Mouse (Mus musculus) forebrain, embryonic 11.5 days (tissue): ENCODE measurements around the gene Wasf3. TPM values are rescaled to one million over a fixed set of nuclear protein-coding genes. Genes with fewer than 3 reads are reported as not detected.
"Not testable (repeated sequence)": the region's sequence is repeated elsewhere in the genome, so short reads cannot be mapped to it uniquely, and the experiment has no call there.

Experiments
- ATAC-seq: fragments of 200-750 bp; cut with Nextera tagmentation; replicated peaks from 2 replicates; pipeline ENCODE4 v1.8.0; 2017; ENCODE audit warnings: moderate TSS enrichment; ENCODE audit not compliant: low FRiP score
- DNase-seq: peaks from one replicate; pipeline ENCODE4 v3.0.0-alpha.2; 2017; ENCODE audit warnings: low spot score
- H3K27ac ChIP-seq: fragments of 300-500 bp; sonication (generic); 2 replicates; pipeline ENCODE4 v1.5.1; 2014; ENCODE audit warnings: low read depth, low read length
- H3K27me3 ChIP-seq: fragments of 300-500 bp; sonication (generic); 2 replicates; pipeline ENCODE4 v1.6.1; 2014; ENCODE audit warnings: mild to moderate bottlenecking, low read length, mixed read lengths; ENCODE audit not compliant: control insufficient read depth, insufficient read depth
- H3K36me3 ChIP-seq: fragments of 300-500 bp; sonication (generic); 2 replicates; pipeline ENCODE4 v1.6.1; 2014; ENCODE audit warnings: mild to moderate bottlenecking, low read length, moderate library complexity, mixed read lengths; ENCODE audit not compliant: control insufficient read depth, insufficient read depth
- H3K4me1 ChIP-seq: fragments of 300-500 bp; sonication (generic); replicated peaks from 2 replicates; pipeline ENCODE4 v1.6.1; 2014; ENCODE audit warnings: low read length, mixed read lengths; ENCODE audit not compliant: control insufficient read depth, insufficient read depth
- H3K4me2 ChIP-seq: fragments of 300-500 bp; sonication (generic); 2 replicates; pipeline ENCODE4 v1.6.1; 2014; ENCODE audit warnings: low read depth, mild to moderate bottlenecking, low read length, moderate library complexity, mixed read lengths; ENCODE audit not compliant: severe bottlenecking
- H3K4me3 ChIP-seq: fragments of 300-500 bp; sonication (generic); 2 replicates; pipeline ENCODE4 v1.5.1; 2014; ENCODE audit warnings: low read depth, low read length
- H3K9ac ChIP-seq: fragments of 300-500 bp; sonication (generic); 2 replicates; pipeline ENCODE4 v1.6.1; 2014; ENCODE audit warnings: low read length
- H3K9me3 ChIP-seq: fragments of 300-500 bp; sonication (generic); 2 replicates; pipeline ENCODE4 v1.6.1; 2016; ENCODE audit warnings: low read length, mixed read lengths; ENCODE audit not compliant: control insufficient read depth
- WGBS: fragments of 180-500 bp; shearing (Covaris S2); extraction: QIAGEN DNeasy Blood & Tissue Kit; methylation state at CpG from one replicate; pipeline ENCODE4 v1.1.7; 2014; 5-methylcytosine and 5-hydroxymethylcytosine counted together
- polyA plus RNA-seq: library from polyadenylated mRNA; unstranded; fragments of >200 nt; fragmentation: Nextera tagmentation; extraction: Ambion mirVana; gene quantifications from 2 replicates; pipeline ENCODE4 v1.2.1, GENCODE M21; 2014

Gene Wasf3
- polyA plus RNA-seq, 1 experiment from 2014 or later, result 5.1 TPM

- Histone ChIP-seq H3K27me3 (no peaks in the 10 kb centered on the region), H3K9me3 (no peaks in the 10 kb centered on the region), H3K27ac (no peak overlapping the region), H3K4me1 (no peaks in the 10 kb centered on the region), H3K36me3 (no peaks in the 10 kb centered on the region), H3K4me3 (no peak overlapping the region), H3K9ac (no peak overlapping the region), H3K4me2 (no peak overlapping the region)
- ATAC-seq, result no peak
- WGBS, result 87% methylated on average over 9 of the region's 9 CpGs
- DNase-seq, result no peak
These were observed 86.0 kb downstream of the Wasf3 start for GRCm38 (mm10) chr5:146470821-146471220.

- H3K9me3 ChIP-seq, result no peaks in the 10 kb centered on the region
- H3K27me3 ChIP-seq, result no peaks in the 10 kb centered on the region
- DNase-seq (no peak), ATAC-seq (no peak)
- no peak overlapping the region for H3K4me2 ChIP-seq
- H3K27ac ChIP-seq, result no peak overlapping the region
- H3K4me1 ChIP-seq, result no peaks in the 10 kb centered on the region
- no peak overlapping the region for H3K9ac ChIP-seq
- H3K36me3 ChIP-seq, result no peaks in the 10 kb centered on the region
- no peak overlapping the region for H3K4me3 ChIP-seq
- 91% methylated on average over 5 of the region's 5 CpGs for WGBS
These were observed 86.5 kb downstream of the Wasf3 start for GRCm38 (mm10) chr5:146471311-146471710.

- Histone ChIP-seq H3K4me2 (no peak overlapping the region), H3K9me3 (no peaks in the 10 kb centered on the region), H3K27me3 (no peaks in the 10 kb centered on the region), H3K4me3 (no peak overlapping the region), H3K27ac (no peak overlapping the region), H3K9ac (no peak overlapping the region), H3K36me3 (no peaks in the 10 kb centered on the region), H3K4me1 (no peaks in the 10 kb centered on the region)
- WGBS, result 92% methylated on average over 12 of the region's 12 CpGs
- no peak for ATAC-seq
- no peak for DNase-seq
These were observed 87.0 kb downstream of the Wasf3 start for GRCm38 (mm10) chr5:146471821-146472220.

- H3K27ac ChIP-seq, H3K4me3 ChIP-seq, H3K9ac ChIP-seq, H3K4me1 ChIP-seq, ATAC-seq, H3K4me2 ChIP-seq, H3K9me3 ChIP-seq, H3K27me3 ChIP-seq, H3K36me3 ChIP-seq: not testable (repeated sequence)
- WGBS, result 16% methylated on average over 4 of the region's 4 CpGs
- peak; percentile 38 for DNase-seq
These were observed 94.8 kb downstream of the Wasf3 start for GRCm38 (mm10) chr5:146479564-146479963.

GRCm38 (mm10) chr5:146481665-146482064 lies 96.9 kb downstream of the Wasf3 start, which contains the start of gene Gm6408:
Gene Gm6408, plus strand, starts transcription at chr5:146481965.
- not testable (repeated sequence) for H3K4me2 ChIP-seq, H3K27me3 ChIP-seq, H3K9ac ChIP-seq, H3K4me1 ChIP-seq, DNase-seq, H3K9me3 ChIP-seq, H3K27ac ChIP-seq, H3K4me3 ChIP-seq, H3K36me3 ChIP-seq, ATAC-seq
- WGBS, result no CpG with 5 or more reads among the region's 3 CpGs

- not testable (repeated sequence) for ATAC-seq, H3K27me3 ChIP-seq
These were observed 104.2 kb downstream of the Wasf3 start for GRCm38 (mm10) chr5:146488959-146489358.

GRCm38 (mm10) chr5:146491063-146491462 lies 106.3 kb downstream of the Wasf3 start, which contains the start of gene Gm6370:
Gene Gm6370, plus strand, starts transcription at chr5:146491363.
- not testable (repeated sequence) for H3K9me3 ChIP-seq, H3K36me3 ChIP-seq, DNase-seq, H3K27me3 ChIP-seq, H3K4me1 ChIP-seq, H3K27ac ChIP-seq, H3K9ac ChIP-seq, H3K4me2 ChIP-seq, H3K4me3 ChIP-seq, ATAC-seq
- no CpG with 5 or more reads among the region's 5 CpGs for WGBS

More at GRCm38 (mm10) chr5:146488959-146489358, 104.2 kb downstream of the Wasf3 start:
- H3K36me3 ChIP-seq, H3K9me3 ChIP-seq, H3K4me1 ChIP-seq, H3K4me2 ChIP-seq, DNase-seq, H3K4me3 ChIP-seq, H3K27ac ChIP-seq, H3K9ac ChIP-seq: not testable (repeated sequence)
- WGBS, result 10% methylated on average over 3 of the region's 4 CpGs

GRCm38 (mm10) chr5:146502099-146502498 lies 117.3 kb downstream of the Wasf3 start, which contains the start of gene 4930449I24Rik:
Gene 4930449I24Rik, plus strand, starts transcription at chr5:146502399.
- WGBS, result no CpG with 5 or more reads among the region's 5 CpGs
- not testable (repeated sequence) for H3K9me3 ChIP-seq, ATAC-seq, H3K9ac ChIP-seq, H3K4me1 ChIP-seq, H3K27ac ChIP-seq, H3K27me3 ChIP-seq, H3K36me3 ChIP-seq, H3K4me3 ChIP-seq, DNase-seq, H3K4me2 ChIP-seq

- WGBS, result no CpG with 5 or more reads among the region's 5 CpGs
- ATAC-seq, H3K4me1 ChIP-seq, H3K27ac ChIP-seq, H3K4me3 ChIP-seq, H3K36me3 ChIP-seq, H3K4me2 ChIP-seq, H3K9me3 ChIP-seq, H3K9ac ChIP-seq, DNase-seq, H3K27me3 ChIP-seq: not testable (repeated sequence)
These were observed 129.0 kb downstream of the Wasf3 start, which contains the start of gene Gm3402 for GRCm38 (mm10) chr5:146513823-146514222. Gene Gm3402, plus strand, starts transcription at chr5:146514123.
